Mouse (Mus musculus) bone marrow macrophage, adult 2 months (primary cell): ENCODE measurements around the gene St3gal4. TPM values are rescaled to one million over a fixed set of nuclear protein-coding genes. Genes with fewer than 3 reads are reported as not detected.

Experiments used
- H3K27ac ChIP-seq: 2 replicates; pipeline ENCODE4 v1.5.1; 2012; ENCODE audit warnings: low read depth, low read length; ENCODE audit not compliant: insufficient read depth
- H3K4me1 ChIP-seq: 2 replicates; pipeline ENCODE4 v1.6.1; 2012; ENCODE audit warnings: low read length; ENCODE audit not compliant: control insufficient read depth, insufficient read depth
- H3K4me3 ChIP-seq: 2 replicates; pipeline ENCODE4 v1.5.1; 2012; ENCODE audit warnings: mild to moderate bottlenecking, low read length, moderate library complexity; ENCODE audit not compliant: insufficient read depth
- CTCF ChIP-seq: IDR thresholded peaks from 2 replicates; pipeline ENCODE4 v1.5.1; 2012; ENCODE audit warnings: low read depth, mild to moderate bottlenecking, low read length, moderate library complexity
- POLR2A ChIP-seq: IDR thresholded peaks from 2 replicates; pipeline ENCODE4 v1.6.1; 2012; ENCODE audit warnings: mild to moderate bottlenecking, low read depth, low read length, borderline replicate concordance
- polyA plus RNA-seq: library from polyadenylated mRNA; stranded (reverse); fragments of >200 nt; gene quantifications from 2 replicates; pipeline ENCODE4 v1.2.4, GENCODE M21; 2012; ENCODE audit not compliant: missing spikeins, insufficient read depth, insufficient read length

Gene St3gal4
- 36.0 and 37.0 TPM in 2 replicates for polyA plus RNA-seq

DNA sequence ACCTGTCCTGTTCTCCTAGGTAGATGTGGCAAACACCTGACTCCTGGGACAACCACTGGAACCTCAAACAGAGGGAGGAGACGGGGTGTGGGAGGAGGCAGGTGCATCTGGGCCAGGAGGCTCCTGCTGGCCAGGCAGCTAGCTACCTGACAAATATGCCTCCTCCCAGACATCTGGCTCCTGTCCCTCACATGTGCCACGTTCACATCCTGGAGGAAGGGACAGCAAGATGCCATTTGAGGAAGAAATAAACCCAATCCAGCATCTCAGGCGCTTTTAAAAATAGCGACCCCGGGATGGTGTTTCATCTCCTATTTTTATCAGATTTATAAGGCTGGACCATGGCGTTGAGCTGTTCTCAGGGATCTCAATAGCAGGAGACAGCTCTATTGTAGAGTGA, at the start of gene St3gal4:
Gene St3gal4, minus strand, starts transcription at position 101 of the 400 bp plus-strand sequence.
- no peak within 1 kb of the TSS for H3K4me3 ChIP-seq
- peaks cover 17% of the 10 kb centered on the region for H3K4me1 ChIP-seq
- H3K27ac ChIP-seq, result no peak within 1 kb of the TSS
- TF ChIP-seq POLR2A (no peak), CTCF (no peak)

DNA sequence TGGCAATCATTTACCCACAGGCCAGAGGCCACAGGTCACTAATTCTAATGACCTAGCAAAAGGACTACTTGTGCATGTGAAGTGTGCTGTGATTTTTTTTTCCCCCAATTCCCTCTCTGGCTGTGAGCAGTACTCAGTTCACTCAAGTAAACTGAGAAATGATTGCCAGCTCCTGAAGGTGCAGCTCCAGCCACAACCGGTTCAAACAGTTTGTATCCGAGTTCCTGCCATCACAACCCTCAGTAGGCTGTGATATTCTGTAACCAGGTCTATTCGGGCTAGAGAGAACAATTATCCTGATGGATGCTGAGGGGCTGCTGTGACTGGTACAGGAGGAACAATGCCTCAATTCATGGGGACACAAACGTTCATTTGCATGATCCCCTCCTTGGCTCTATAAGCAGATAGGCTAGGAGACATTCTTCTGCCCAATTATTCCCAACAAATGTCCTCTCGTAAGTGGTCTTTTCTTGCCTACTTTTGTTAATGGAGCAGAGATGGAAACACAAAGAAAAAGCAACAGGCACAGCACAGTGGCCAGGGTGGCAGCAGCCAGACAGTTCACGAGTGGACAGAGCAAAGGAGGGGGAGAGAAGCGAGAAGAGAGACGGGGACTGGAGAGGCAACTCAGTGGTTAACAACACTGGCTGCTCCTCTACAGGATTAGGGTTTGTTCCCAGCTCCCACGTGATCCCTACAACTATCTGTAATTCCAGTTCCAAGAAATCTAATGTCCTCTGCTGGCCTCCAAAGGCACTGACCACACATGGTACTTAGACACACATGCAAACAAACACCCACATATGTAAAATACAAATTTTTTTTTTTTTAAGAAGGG, 47.9 kb upstream of the St3gal4 start:
- TF ChIP-seq CTCF (no peak), POLR2A (no peak)
- H3K4me3 ChIP-seq, result no peak overlapping the region
- H3K4me1 ChIP-seq, result no peaks in the 10 kb centered on the region
- no peak overlapping the region for H3K27ac ChIP-seq

GRCm38 (mm10) chr9:35166144-35166797, 47.2 kb upstream of the St3gal4 start:
- no peak overlapping the region for H3K27ac ChIP-seq
- no peak for TF ChIP-seq POLR2A
- no peak for TF ChIP-seq CTCF
- H3K4me3 ChIP-seq, result no peak overlapping the region
- no peaks in the 10 kb centered on the region for H3K4me1 ChIP-seq

- H3K27ac ChIP-seq, result no peak overlapping the region
- no peaks in the 10 kb centered on the region for H3K4me1 ChIP-seq
- no peak for TF ChIP-seq CTCF
These were observed 45.2 kb upstream of the St3gal4 start for GRCm38 (mm10) chr9:35164142-35164874.

GRCm38 (mm10) chr9:35163011-35163690, 44.1 kb upstream of the St3gal4 start:
- TF ChIP-seq CTCF (no peak), POLR2A (no peak)
- H3K4me1 ChIP-seq, result no peaks in the 10 kb centered on the region
- H3K4me3 ChIP-seq, result no peak overlapping the region
- no peak overlapping the region for H3K27ac ChIP-seq

More at GRCm38 (mm10) chr9:35164142-35164874, 45.2 kb upstream of the St3gal4 start:
- H3K4me3 ChIP-seq, result no peak overlapping the region

DNA sequence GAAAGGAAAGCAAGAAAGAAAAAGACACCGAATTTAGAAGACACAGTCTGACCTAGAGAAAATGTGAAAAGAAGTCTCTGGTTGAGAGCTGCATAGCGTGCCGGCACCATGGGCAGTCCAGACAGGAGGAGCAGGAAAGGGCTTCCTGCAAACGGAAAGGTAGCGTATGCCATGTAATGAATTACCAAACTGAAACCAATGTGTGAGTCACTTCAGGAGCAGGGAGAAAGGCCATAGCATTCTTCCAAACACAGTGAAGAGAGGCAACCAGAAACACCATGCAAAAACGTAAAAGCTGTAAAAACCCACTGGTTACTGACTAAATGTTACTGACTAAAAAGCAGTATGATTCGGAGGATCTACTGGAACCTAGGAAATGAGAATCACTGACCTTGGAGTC, 42.7 kb upstream of the St3gal4 start:
- Histone ChIP-seq H3K4me3 (no peak overlapping the region), H3K27ac (no peak overlapping the region), H3K4me1 (no peaks in the 10 kb centered on the region)
- TF ChIP-seq POLR2A (no peak), CTCF (no peak)

DNA sequence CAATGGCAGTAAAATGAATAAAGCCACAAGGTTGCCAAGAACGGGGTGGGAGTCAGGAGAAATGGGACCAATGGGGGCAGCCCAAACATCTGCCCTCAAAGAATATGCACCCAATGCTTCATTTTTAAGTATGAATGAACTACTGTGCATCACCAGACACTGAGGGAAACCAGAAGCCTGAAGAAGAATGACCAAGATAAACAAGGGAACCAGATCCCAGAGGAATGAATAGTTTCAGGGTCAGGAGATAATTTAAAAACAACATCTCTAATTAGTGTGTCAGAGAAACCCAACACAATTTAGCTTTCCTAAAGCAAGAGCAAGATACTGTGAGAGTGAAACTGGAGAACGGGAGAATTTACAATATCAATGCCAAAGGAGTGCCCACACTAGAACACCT, 41.6 kb upstream of the St3gal4 start:
- Histone ChIP-seq H3K4me1 (no peaks in the 10 kb centered on the region), H3K27ac (no peak overlapping the region), H3K4me3 (no peak overlapping the region)
- TF ChIP-seq POLR2A, result no peak
- no peak for TF ChIP-seq CTCF

GRCm38 (mm10) chr9:35158477-35158876, 39.4 kb upstream of the St3gal4 start:
- no peak overlapping the region for H3K27ac ChIP-seq
- no peak for TF ChIP-seq CTCF
- TF ChIP-seq POLR2A, result no peak
- H3K4me1 ChIP-seq, result no peaks in the 10 kb centered on the region
- no peak overlapping the region for H3K4me3 ChIP-seq

GRCm38 (mm10) chr9:35156862-35157261, 37.8 kb upstream of the St3gal4 start:
- no peak overlapping the region for H3K27ac ChIP-seq
- no peak for TF ChIP-seq CTCF
- no peak for TF ChIP-seq POLR2A
- H3K4me1 ChIP-seq, result no peaks in the 10 kb centered on the region
- no peak overlapping the region for H3K4me3 ChIP-seq
